Mouse (Mus musculus) limb, embryonic 15.5 days (tissue): ENCODE data around the gene Phf2. TPM values are rescaled to one million over a fixed set of nuclear protein-coding genes. Genes with fewer than 3 reads are reported as not detected.

ENCODE experiments used
- ATAC-seq: fragments of 200-750 bp; cut with Nextera tagmentation; 2 replicates; pipeline ENCODE4 v1.8.0; 2017; ENCODE audit warnings: low read depth, moderate TSS enrichment; ENCODE audit not compliant: insufficient number of reproducible peaks, low FRiP score, low TSS enrichment
- H3K27ac ChIP-seq: fragments of 300-500 bp; sonication (generic); 2 replicates; pipeline ENCODE4 v1.5.1; 2015; ENCODE audit warnings: moderate library complexity, mild to moderate bottlenecking, inconsistent platforms
- H3K27me3 ChIP-seq: fragments of 300-500 bp; sonication (generic); 2 replicates; pipeline ENCODE4 v1.6.1; 2015; ENCODE audit warnings: inconsistent platforms
- H3K36me3 ChIP-seq: fragments of 300-500 bp; sonication (generic); 2 replicates; pipeline ENCODE4 v1.6.1; 2015; ENCODE audit warnings: inconsistent platforms
- H3K4me1 ChIP-seq: fragments of 300-500 bp; sonication (generic); 2 replicates; pipeline ENCODE4 v1.6.1; 2015; ENCODE audit warnings: inconsistent platforms
- H3K4me2 ChIP-seq: fragments of 300-500 bp; sonication (generic); 2 replicates; pipeline ENCODE4 v1.6.1; 2015; ENCODE audit warnings: mild to moderate bottlenecking, inconsistent platforms
- H3K4me3 ChIP-seq: fragments of 300-500 bp; sonication (generic); 2 replicates; pipeline ENCODE4 v1.5.1; 2015; ENCODE audit warnings: mild to moderate bottlenecking, inconsistent platforms
- H3K9ac ChIP-seq: fragments of 300-500 bp; sonication (generic); 2 replicates; pipeline ENCODE4 v1.6.1; 2015; ENCODE audit warnings: inconsistent platforms
- H3K9me3 ChIP-seq: fragments of 300-500 bp; sonication (generic); 2 replicates; pipeline ENCODE4 v1.6.1; 2016; ENCODE audit warnings: inconsistent platforms
- WGBS: fragments of 180-500 bp; shearing (Covaris S2); methylation state at CpG from one replicate; pipeline ENCODE4 v1.1.7; 2015; 5-methylcytosine and 5-hydroxymethylcytosine counted together
- polyA plus RNA-seq: library from polyadenylated mRNA; unstranded; fragments of >200 nt; fragmentation: Nextera tagmentation; extraction: Ambion mirVana; gene quantifications from 2 replicates; pipeline ENCODE4 v1.2.1, GENCODE M21; 2015

Phf2 gene
- polyA plus RNA-seq, 1 experiment from 2014 or later = 8.5 TPM

GRCm38 (mm10) chr13:48798256-48798771 is 72.6 kb downstream of the Phf2 start:
- no peak overlapping the region for H3K9ac ChIP-seq
- H3K36me3 ChIP-seq = peaks cover 23% of the 10 kb centered on the region
- H3K9me3 ChIP-seq = no peaks in the 10 kb centered on the region
- H3K4me1 ChIP-seq = peaks cover 8% of the 10 kb centered on the region; the same call in 1 of the 2 replicates
- H3K4me3 ChIP-seq = no peak overlapping the region
- 28% methylated on average over 13 of the region's 14 CpGs for WGBS
- H3K4me2 ChIP-seq = no peak overlapping the region
- no peak overlapping the region for H3K27ac ChIP-seq
- no peak for ATAC-seq
- H3K27me3 ChIP-seq = no peaks in the 10 kb centered on the region

- no peak for ATAC-seq
- H3K9me3 ChIP-seq = no peaks in the 10 kb centered on the region
- H3K27me3 ChIP-seq = no peaks in the 10 kb centered on the region
- no peak overlapping the region for H3K9ac ChIP-seq
- H3K36me3 ChIP-seq = peaks cover 10% of the 10 kb centered on the region
- H3K4me2 ChIP-seq = no peak overlapping the region
- no peak overlapping the region for H3K4me3 ChIP-seq
- H3K27ac ChIP-seq = no peak overlapping the region
- peaks cover 8% of the 10 kb centered on the region; the same call in 1 of the 2 replicates for H3K4me1 ChIP-seq
- 61% methylated on average over 11 of the region's 11 CpGs for WGBS
These were observed 74.0 kb downstream of the Phf2 start for GRCm38 (mm10) chr13:48796906-48797305.

DNA sequence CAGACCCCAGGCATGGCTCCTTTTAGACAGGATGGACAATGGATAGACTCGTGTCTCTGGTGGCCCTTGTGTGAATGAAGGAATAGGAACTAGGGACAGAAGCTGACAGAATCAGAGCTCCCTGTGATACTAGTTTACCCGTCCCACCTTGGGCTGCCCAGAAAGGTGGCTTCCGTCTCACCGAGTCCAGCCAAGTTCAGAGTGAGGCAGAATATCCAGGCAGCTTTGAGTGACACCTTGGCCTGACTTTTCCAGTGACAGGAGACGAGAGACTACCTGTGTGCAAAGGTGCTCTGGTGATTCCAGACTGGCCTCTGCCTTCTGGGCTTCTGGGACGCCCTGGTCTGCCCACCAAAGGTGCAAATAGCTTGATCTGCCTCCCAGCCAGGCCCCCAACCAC is 75.2 kb downstream of the Phf2 start:
- H3K9ac ChIP-seq = no peak overlapping the region
- no peaks in the 10 kb centered on the region; the same call in 1 of the 2 replicates for H3K36me3 ChIP-seq
- WGBS = 76% methylated on average over 6 of the region's 6 CpGs
- H3K4me1 ChIP-seq = peaks cover 8% of the 10 kb centered on the region; the same call in 1 of the 2 replicates
- H3K4me3 ChIP-seq = no peak overlapping the region
- no peaks in the 10 kb centered on the region for H3K27me3 ChIP-seq
- H3K4me2 ChIP-seq = no peak overlapping the region
- no peak overlapping the region for H3K27ac ChIP-seq
- ATAC-seq = no peak
- no peaks in the 10 kb centered on the region for H3K9me3 ChIP-seq

DNA sequence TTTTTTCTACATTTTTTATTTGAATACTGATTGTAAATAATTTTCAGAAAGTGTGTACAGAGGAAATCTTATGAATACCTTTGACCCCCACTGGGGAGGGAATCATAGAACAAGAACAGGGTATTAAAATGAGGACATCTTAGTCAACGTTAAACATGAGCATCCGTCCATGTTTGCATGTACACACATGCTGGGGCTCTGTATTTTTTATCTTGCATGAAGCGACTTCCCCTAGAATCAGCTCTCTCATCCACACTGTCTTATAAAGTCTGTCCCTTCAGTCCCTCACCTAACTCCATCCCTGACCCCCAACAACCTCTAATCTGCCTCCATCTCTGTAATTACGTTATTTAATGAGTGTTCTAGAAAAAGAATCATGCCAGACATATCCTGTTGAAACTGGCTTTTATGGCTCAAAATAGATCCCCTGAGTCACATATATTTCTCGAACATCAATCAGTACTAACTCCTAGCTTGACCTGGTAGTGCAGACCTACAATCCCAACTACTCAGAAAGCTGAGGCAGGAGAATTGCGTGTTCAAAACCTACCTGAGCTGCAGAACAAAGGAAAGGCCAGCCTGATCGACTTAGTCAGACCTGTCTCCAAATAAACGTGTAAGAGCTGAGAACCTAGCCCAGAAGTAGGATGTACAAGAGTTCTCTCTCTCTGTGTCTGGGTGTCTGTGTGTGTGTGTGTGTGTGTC is 86.2 kb downstream of the Phf2 start:
- H3K4me2 ChIP-seq = no peak overlapping the region
- H3K4me3 ChIP-seq = no peak overlapping the region
- H3K27me3 ChIP-seq = peaks cover 6% of the 10 kb centered on the region; the same call in 1 of the 2 replicates
- H3K4me1 ChIP-seq = peaks cover 21% of the 10 kb centered on the region
- no peaks in the 10 kb centered on the region for H3K9me3 ChIP-seq
- no peak for ATAC-seq
- H3K36me3 ChIP-seq = no peaks in the 10 kb centered on the region
- no peak overlapping the region for H3K9ac ChIP-seq
- WGBS = 68% methylated on average over 8 of the region's 8 CpGs
- H3K27ac ChIP-seq = no peak overlapping the region

GRCm38 (mm10) chr13:48784151-48784550 is 86.8 kb downstream of the Phf2 start:
- Histone ChIP-seq H3K36me3 (no peaks in the 10 kb centered on the region), H3K9ac (no peak overlapping the region), H3K4me3 (no peak overlapping the region), H3K4me1 (peaks cover 24% of the 10 kb centered on the region), H3K27me3 (peaks cover 6% of the 10 kb centered on the region; the same call in 1 of the 2 replicates), H3K27ac (no peak overlapping the region), H3K9me3 (no peaks in the 10 kb centered on the region), H3K4me2 (no peak overlapping the region)
- 48% methylated on average over 8 of the region's 8 CpGs for WGBS
- no peak for ATAC-seq

- H3K27ac ChIP-seq = 0 out of 2 replicates have a peak overlapping the region, but pooled peaks have one; percentile 4
These were observed 87.9 kb downstream of the Phf2 start for GRCm38 (mm10) chr13:48782727-48783725.

GRCm38 (mm10) chr13:48780345-48781010 is 90.4 kb downstream of the Phf2 start:
- ATAC-seq = no peak
- Histone ChIP-seq H3K4me3 (no peak overlapping the region), H3K4me2 (peak overlapping the region; percentile 14), H3K27me3 (peaks cover 6% of the 10 kb centered on the region; the same call in 1 of the 2 replicates), H3K36me3 (no peaks in the 10 kb centered on the region), H3K4me1 (peaks cover 24% of the 10 kb centered on the region), H3K9ac (no peak overlapping the region), H3K27ac (peak overlapping the region; percentile 73), H3K9me3 (no peaks in the 10 kb centered on the region)
- WGBS = 34% methylated on average over 9 of the region's 9 CpGs

More at GRCm38 (mm10) chr13:48782727-48783725, 87.9 kb downstream of the Phf2 start:
- peak; percentile 78; the same call in 1 of the 2 replicates for ATAC-seq
- Histone ChIP-seq H3K9me3 (no peaks in the 10 kb centered on the region), H3K9ac (no peak overlapping the region), H3K4me3 (no peak overlapping the region), H3K4me2 (peak overlapping the region; percentile 32), H3K36me3 (no peaks in the 10 kb centered on the region), H3K4me1 (peaks cover 24% of the 10 kb centered on the region), H3K27me3 (peaks cover 6% of the 10 kb centered on the region; the same call in 1 of the 2 replicates)
- 16% methylated on average over 27 of the region's 27 CpGs for WGBS

DNA sequence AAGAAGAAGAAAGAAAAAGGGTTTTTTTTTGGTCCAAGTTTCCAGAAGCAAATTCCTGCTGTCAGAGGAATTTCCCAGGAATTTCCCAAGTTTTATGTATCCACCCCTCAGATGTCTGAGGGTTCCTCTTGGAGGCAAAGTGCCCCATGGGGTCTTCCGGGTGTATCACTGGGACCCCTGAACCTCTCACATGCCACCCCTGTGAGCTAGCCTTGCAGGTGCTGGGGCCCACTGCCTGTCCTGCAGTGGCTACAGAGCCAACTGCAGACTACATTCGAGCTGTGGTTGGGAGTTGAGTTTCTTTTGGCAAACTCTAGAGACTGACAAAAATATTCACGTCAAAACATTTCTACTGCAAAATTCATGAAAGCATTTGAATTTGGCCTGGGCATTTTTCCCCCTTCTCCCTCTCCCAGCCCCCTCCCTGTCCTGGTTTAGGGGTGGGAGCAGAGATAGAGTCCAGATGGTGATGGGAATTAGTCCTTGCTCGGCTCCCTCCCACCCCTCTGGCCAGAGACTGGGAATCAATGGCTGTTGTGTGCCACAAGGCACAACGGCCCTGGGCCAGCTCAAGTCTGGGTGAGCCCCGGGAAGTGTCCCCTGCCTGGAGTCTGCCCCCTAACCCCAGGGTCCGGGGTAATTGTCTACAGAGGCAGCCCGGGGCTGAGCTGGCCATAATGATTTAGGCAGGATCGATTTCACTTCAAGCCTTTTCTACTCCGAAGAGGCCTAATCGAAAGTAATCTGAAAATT is 91.2 kb downstream of the Phf2 start:
- Histone ChIP-seq H3K4me1 (peaks cover 24% of the 10 kb centered on the region), H3K4me3 (no peak overlapping the region), H3K4me2 (peak overlapping the region; percentile 14), H3K27me3 (peaks cover 6% of the 10 kb centered on the region; the same call in 1 of the 2 replicates), H3K36me3 (no peaks in the 10 kb centered on the region), H3K9ac (no peak overlapping the region), H3K9me3 (no peaks in the 10 kb centered on the region), H3K27ac (peak overlapping the region; percentile 73)
- 14% methylated on average over 11 of the region's 11 CpGs for WGBS
- ATAC-seq = no peak

DNA sequence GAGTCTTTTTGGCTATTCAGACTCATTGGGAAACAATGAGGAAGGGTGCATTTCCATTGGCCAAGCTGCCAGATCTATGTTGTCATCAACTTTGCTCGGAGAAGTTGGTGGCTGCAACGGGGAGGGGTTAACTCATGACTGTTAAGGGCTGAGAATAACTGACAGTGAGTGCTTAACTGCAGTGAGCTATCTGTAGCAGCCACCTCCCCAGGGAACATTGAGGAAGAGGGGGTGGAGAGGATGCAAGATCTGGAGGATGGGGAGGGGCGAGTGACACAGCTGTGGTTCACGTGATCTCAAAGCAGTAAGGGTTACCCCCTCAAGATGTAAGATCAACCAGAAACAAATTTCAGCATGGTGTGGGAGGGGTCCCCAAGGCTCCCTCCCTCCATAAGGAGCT is 92.8 kb downstream of the Phf2 start:
- Histone ChIP-seq H3K9ac (no peak overlapping the region), H3K4me3 (no peak overlapping the region), H3K9me3 (no peaks in the 10 kb centered on the region), H3K27ac (no peak overlapping the region), H3K36me3 (no peaks in the 10 kb centered on the region), H3K4me2 (no peak overlapping the region), H3K27me3 (peaks cover 6% of the 10 kb centered on the region; the same call in 1 of the 2 replicates), H3K4me1 (peaks cover 22% of the 10 kb centered on the region)
- WGBS = 66% methylated on average over 4 of the region's 4 CpGs
- ATAC-seq = no peak

DNA sequence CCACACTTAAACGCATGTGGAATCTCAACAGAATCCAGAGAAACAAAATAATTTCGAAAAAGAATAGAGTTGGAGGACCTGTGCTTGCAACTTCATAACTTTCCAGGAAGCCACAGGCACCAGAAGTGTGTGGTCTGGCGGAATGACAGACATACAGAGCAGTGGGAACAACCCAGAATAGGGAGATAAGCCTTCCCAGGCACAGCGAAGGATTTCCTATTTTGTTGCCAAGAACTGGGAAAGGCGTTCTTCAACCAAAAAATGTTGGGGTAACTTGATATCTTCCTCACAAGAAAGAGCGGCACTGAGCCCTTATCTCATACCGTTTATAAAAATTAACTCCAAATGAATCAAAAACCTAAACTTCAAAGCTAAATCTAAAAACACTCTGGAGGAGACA is 96.4 kb downstream of the Phf2 start:
- Histone ChIP-seq H3K4me1 (peaks cover under 1% of the 10 kb centered on the region), H3K4me3 (no peak overlapping the region), H3K9ac (no peak overlapping the region), H3K27me3 (no peaks in the 10 kb centered on the region), H3K4me2 (no peak overlapping the region), H3K36me3 (no peaks in the 10 kb centered on the region), H3K9me3 (no peaks in the 10 kb centered on the region), H3K27ac (no peak overlapping the region; the same call in 1 of the 2 replicates)
- no peak for ATAC-seq
- 42% methylated on average over 7 of the region's 7 CpGs for whole genome bisulfite sequencing

GRCm38 (mm10) chr13:48768109-48768508 is 102.8 kb downstream of the Phf2 start:
- 52% methylated on average over 11 of the region's 11 CpGs for WGBS
- ATAC-seq = no peak
- Histone ChIP-seq H3K36me3 (no peaks in the 10 kb centered on the region), H3K4me2 (no peak overlapping the region), H3K9me3 (no peaks in the 10 kb centered on the region), H3K9ac (no peak overlapping the region), H3K27ac (no peak overlapping the region), H3K27me3 (peaks cover 4% of the 10 kb centered on the region; the same call in 1 of the 2 replicates), H3K4me3 (no peak overlapping the region), H3K4me1 (no peaks in the 10 kb centered on the region)
